Mouse (Mus musculus) adipocyte (in vitro differentiated cells): Measurements from ENCODE around the gene Gm8246.
"Not testable (repeated sequence)": the region's sequence is repeated elsewhere in the genome, so short reads cannot be mapped to it uniquely, and the experiment has no call there.

Experiments used
- DNase-seq: peaks from one replicate; pipeline ENCODE4 v3.0.0-alpha.2; 2016; ENCODE audit warnings: low spot score

Gene Gm8246

DNA sequence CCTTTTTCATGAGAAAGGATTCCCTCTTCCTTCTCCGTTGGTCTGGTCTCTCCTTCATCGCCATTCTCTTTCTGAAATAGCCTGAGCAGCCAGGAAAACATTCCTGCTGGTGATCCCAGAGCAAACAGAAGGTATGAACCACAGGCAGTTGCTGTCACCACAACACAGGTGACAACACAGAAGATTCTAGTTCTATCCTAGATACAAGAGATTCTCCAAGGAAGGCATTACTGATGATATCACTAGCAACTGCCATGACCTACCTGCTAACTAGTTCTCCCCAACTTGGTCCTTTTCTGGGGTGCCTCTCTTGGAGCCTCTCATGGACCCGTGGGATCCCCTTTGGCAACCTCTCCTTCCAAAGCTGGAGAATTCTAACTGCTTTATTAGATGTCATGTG lies at the start of gene Gm8246:
Gm8246 (minus strand) TSS at position 101 of the 400 bp plus-strand sequence.
- DNase-seq, result not testable (repeated sequence)

DNA sequence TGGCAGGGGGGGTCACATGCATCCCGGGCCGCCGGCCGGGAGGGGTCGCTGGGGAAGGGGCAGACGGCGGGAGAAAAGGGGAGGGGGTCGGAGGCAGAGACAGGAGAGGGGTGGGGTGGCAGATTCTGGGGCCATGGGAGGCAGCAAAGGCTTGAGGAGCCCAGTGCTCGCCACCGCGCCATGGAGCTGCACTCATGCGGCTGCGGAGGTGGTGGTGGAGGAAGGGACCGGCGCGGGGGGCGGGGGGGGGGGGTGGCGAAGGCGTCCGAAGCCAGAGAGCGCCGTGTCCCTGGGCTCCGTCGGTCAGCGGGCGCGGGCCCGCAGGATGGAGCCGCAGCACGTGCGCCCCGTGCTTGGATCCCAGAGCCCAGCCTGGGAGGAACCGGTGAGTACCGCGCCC lies 23.7 kb upstream of the Gm8246 start, which contains the start of gene Gm3488:
Gm3488 (plus strand) TSS at position 301 of the 400 bp plus-strand sequence.
- not testable (repeated sequence) for DNase-seq

DNA sequence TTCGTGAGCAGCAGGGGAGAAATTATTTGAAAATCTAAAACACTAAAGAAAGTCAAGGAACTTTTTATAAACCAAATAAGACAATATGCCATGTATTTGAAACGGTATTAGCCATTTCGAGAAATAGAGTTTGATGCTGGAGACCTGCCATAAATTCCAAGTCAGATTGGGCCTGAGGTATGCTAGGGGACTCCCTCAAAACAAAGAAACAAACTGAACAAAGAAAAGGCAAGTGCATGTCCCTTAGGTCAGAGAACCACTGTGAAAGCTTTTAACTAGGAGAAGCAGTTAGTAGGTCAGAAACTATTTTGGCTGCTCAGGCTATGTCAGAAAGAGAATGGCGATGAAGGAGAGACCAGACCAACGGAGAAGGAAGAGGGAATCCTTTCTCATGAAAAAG lies 6.3 kb upstream of the Gm8246 start, which contains the start of gene Gm3187:
Gm3187 (plus strand) TSS at position 301 of the 400 bp plus-strand sequence.
- not testable (repeated sequence) for DNase-seq

DNA sequence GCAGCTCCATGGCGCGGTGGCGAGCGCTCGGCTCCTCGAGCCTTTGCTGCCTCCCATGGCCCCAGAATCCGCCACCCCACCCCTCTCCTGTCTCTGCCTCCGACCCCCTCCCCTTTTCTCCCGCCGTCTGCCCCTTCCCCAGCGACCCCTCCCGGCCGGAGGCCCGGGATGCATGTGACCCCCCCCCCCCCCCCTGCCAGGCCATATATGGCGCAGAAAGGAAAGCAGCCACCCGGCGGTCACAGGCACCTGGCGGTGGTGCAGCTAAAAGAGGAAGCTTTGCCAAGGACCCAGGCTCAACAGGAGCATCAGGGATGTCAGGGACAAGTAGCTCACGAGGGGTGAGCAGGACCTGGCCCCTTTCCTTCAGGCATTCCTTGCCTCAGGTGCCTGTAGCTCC lies 17.2 kb downstream of the Gm8246 start:
- not testable (repeated sequence) for DNase-seq

DNA sequence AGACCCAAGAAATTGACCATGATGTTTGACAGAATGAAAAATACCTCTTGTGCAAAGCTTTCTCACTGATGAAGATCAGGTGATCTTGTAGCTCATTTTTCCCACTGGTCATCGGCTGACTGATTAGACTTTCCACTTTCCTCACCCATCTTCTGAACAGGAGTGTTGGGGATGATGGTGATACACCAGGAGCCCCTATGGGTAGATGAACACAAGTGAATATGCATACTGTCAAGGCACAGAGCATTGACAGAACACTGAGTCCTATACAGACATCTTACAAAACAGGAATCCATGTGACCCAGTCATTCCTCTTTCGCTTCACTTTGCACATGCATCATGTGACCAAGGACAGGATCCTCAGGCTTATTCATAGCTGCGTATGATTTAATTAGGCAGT lies 22.3 kb downstream of the Gm8246 start, which contains the start of gene Gm3194:
Gm3194 (minus strand) TSS at position 101 of the 400 bp plus-strand sequence.
- DNase-seq, result not testable (repeated sequence)
